Mouse (Mus musculus): ENCODE results near the gene Atp13a5. TPM values are rescaled to one million over a fixed set of nuclear protein-coding genes. Genes with fewer than 3 reads are reported as not detected.

Atp13a5 gene
- polyA plus RNA-seq, 1 experiment from 2014 or later, result 2.5 TPM

Other genes starting within 250 kb of the Atp13a5 start
- gene Hrasls, start 169.0 kb downstream of the Atp13a5 start, polyA plus RNA-seq (2014; fragmentation: Nextera tagmentation; extraction: Ambion mirVana), result 5.5 and 5.6 TPM in 2 replicates
- 1.9 and 2.7 TPM in 2 replicates for gene Atp13a4, start 166.1 kb upstream of the Atp13a5 start, polyA plus RNA-seq (2014; fragmentation: Nextera tagmentation; extraction: Ambion mirVana)
- gene Opa1, start 200.6 kb upstream of the Atp13a5 start, polyA plus RNA-seq (2014; fragmentation: Nextera tagmentation; extraction: Ambion mirVana), result 64.4 and 71.6 TPM in 2 replicates

Data from hindbrain, embryonic 14.5 days (tissue).